Mouse (Mus musculus) embryonic facial prominence, embryonic 13.5 days (tissue): ENCODE data around the gene Gm14226. TPM values are rescaled to one million over a fixed set of nuclear protein-coding genes. Genes with fewer than 3 reads are reported as not detected.
"Not testable (repeated sequence)": the region's sequence is repeated elsewhere in the genome, so short reads cannot be mapped to it uniquely, and the experiment has no call there.

Experiments used
- ATAC-seq: fragments of 200-750 bp; cut with Nextera tagmentation; 2 replicates; pipeline ENCODE4 v1.8.0; 2017; ENCODE audit warnings: low read depth; ENCODE audit not compliant: insufficient number of reproducible peaks, insufficient read depth, low FRiP score, low TSS enrichment
- H3K27ac ChIP-seq: fragments of 300-500 bp; sonication (generic); 2 replicates; pipeline ENCODE4 v1.5.1; 2015; ENCODE audit warnings: moderate library complexity, mild to moderate bottlenecking, inconsistent platforms
- H3K27me3 ChIP-seq: fragments of 300-500 bp; sonication (generic); 2 replicates; pipeline ENCODE4 v1.6.1; 2015; ENCODE audit warnings: mild to moderate bottlenecking, inconsistent platforms
- H3K36me3 ChIP-seq: fragments of 300-500 bp; sonication (generic); 2 replicates; pipeline ENCODE4 v1.6.1; 2015; ENCODE audit warnings: mild to moderate bottlenecking, inconsistent platforms
- H3K4me1 ChIP-seq: fragments of 300-500 bp; sonication (generic); 2 replicates; pipeline ENCODE4 v1.6.1; 2015; ENCODE audit warnings: inconsistent platforms
- H3K4me2 ChIP-seq: fragments of 300-500 bp; sonication (generic); 2 replicates; pipeline ENCODE4 v1.6.1; 2015; ENCODE audit warnings: moderate library complexity, mild to moderate bottlenecking, inconsistent platforms
- H3K4me3 ChIP-seq: fragments of 300-500 bp; sonication (generic); 2 replicates; pipeline ENCODE4 v1.5.1; 2015; ENCODE audit warnings: mild to moderate bottlenecking, inconsistent platforms
- H3K9ac ChIP-seq: fragments of 300-500 bp; sonication (generic); 2 replicates; pipeline ENCODE4 v1.6.1; 2015; ENCODE audit warnings: mild to moderate bottlenecking, inconsistent platforms
- H3K9me3 ChIP-seq: fragments of 300-500 bp; sonication (generic); 2 replicates; pipeline ENCODE4 v1.6.1; 2016; ENCODE audit warnings: inconsistent platforms
- WGBS: fragments of 180-500 bp; shearing (Covaris S2); methylation state at CpG from one replicate; pipeline ENCODE4 v1.1.7; 2015; ENCODE audit warnings: mixed read lengths; 5-methylcytosine and 5-hydroxymethylcytosine counted together
- polyA plus RNA-seq: library from polyadenylated mRNA; unstranded; fragments of >200 nt; fragmentation: Nextera tagmentation; extraction: Ambion mirVana; gene quantifications from 2 replicates; pipeline ENCODE4 v1.2.1, GENCODE M21; 2015

Gene Gm14226
- polyA plus RNA-seq, 1 experiment from 2014 or later, result 11.8 TPM

- Histone ChIP-seq H3K9ac (peak overlapping the region; percentile 72), H3K4me2 (peak overlapping the region; percentile 77), H3K9me3 (no peaks in the 10 kb centered on the region), H3K4me3 (peak overlapping the region; percentile 57), H3K27me3 (no peaks in the 10 kb centered on the region), H3K4me1 (peaks cover 29% of the 10 kb centered on the region), H3K36me3 (no peaks in the 10 kb centered on the region), H3K27ac (peak overlapping the region; percentile 90)
- peak; percentile 90 for ATAC-seq
- WGBS, result under 1% methylated on average over 45 of the region's 45 CpGs
Observed at GRCm38 (mm10) chr2:155050504-155051236, 32.6 kb downstream of the Gm14226 start.

- peak overlapping the region; percentile 77 for H3K4me2 ChIP-seq
- 28% methylated on average over 9 of the region's 9 CpGs for WGBS
- no peak for ATAC-seq
- H3K9ac ChIP-seq, result peak overlapping the region; percentile 72
- peak overlapping the region; percentile 57 for H3K4me3 ChIP-seq
- no peaks in the 10 kb centered on the region for H3K36me3 ChIP-seq
- H3K4me1 ChIP-seq, result peaks cover 29% of the 10 kb centered on the region
- H3K27ac ChIP-seq, result peak overlapping the region; percentile 90; the same call in 1 of the 2 replicates
- no peaks in the 10 kb centered on the region for H3K27me3 ChIP-seq
- no peaks in the 10 kb centered on the region for H3K9me3 ChIP-seq
Observed at GRCm38 (mm10) chr2:155051622-155052351, 33.7 kb downstream of the Gm14226 start.

- H3K27me3 ChIP-seq, result no peaks in the 10 kb centered on the region
- no peak overlapping the region for H3K4me2 ChIP-seq
- no peaks in the 10 kb centered on the region for H3K36me3 ChIP-seq
- H3K4me1 ChIP-seq, result peaks cover 23% of the 10 kb centered on the region
- ATAC-seq, result no peak
- no peaks in the 10 kb centered on the region for H3K9me3 ChIP-seq
- 73% methylated on average over 2 of the region's 2 CpGs for WGBS
- H3K9ac ChIP-seq, result no peak overlapping the region
- H3K4me3 ChIP-seq, result no peak overlapping the region
- H3K27ac ChIP-seq, result no peak overlapping the region
Observed at GRCm38 (mm10) chr2:155052681-155053080, 34.6 kb downstream of the Gm14226 start.

DNA sequence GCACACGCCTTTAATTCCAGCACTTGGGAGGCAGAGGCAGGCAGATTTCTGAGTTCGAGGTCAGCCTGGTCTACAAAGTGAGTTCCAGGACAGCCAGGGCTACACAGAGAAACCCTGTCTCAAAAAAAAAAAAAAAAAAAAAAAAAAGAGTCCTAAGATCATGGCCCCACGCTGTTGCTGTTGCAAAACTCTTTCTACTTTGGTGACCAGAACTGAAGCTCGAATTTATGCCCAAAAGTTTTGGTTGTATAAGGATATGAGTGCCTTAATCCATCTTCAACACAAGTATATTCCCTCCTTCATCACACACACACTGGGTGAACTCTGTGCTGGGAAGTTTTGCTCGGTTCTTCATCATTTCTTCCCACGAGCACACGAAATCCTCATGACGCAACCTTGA lies 35.4 kb downstream of the Gm14226 start:
- not testable (repeated sequence) for H3K27me3 ChIP-seq, H3K9me3 ChIP-seq, H3K4me3 ChIP-seq, ATAC-seq, H3K9ac ChIP-seq, H3K36me3 ChIP-seq, H3K4me2 ChIP-seq, H3K27ac ChIP-seq
- 89% methylated on average over 8 of the region's 8 CpGs for WGBS
- peaks cover 17% of the 10 kb centered on the region for H3K4me1 ChIP-seq

DNA sequence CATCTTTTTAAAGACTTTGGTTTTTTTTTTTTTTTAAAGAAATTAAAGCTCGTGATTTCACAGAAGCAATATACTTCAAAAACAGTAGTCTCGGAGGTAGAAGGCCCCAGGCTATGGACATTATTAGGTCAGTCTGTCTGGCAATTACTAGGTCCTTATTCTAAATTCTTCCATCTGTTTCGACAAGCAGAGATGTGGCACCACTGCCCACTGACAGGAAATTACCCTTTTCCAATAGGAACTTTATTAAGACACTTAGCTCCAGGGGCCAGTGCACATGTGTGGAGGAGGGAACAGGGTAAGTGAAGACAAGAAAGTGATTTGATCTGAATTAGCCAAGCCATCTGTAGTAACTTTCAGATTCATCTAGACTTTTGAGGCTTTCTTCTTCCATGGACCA lies 36.6 kb downstream of the Gm14226 start:
- H3K4me2 ChIP-seq, result no peak overlapping the region
- peaks cover 14% of the 10 kb centered on the region for H3K4me1 ChIP-seq
- H3K4me3 ChIP-seq, result no peak overlapping the region
- WGBS, result 23% methylated on average over 3 of the region's 3 CpGs
- ATAC-seq, result no peak
- peaks cover 8% of the 10 kb centered on the region for H3K36me3 ChIP-seq
- H3K27ac ChIP-seq, result no peak overlapping the region
- no peaks in the 10 kb centered on the region for H3K27me3 ChIP-seq
- no peaks in the 10 kb centered on the region for H3K9me3 ChIP-seq
- no peak overlapping the region for H3K9ac ChIP-seq

GRCm38 (mm10) chr2:155056076-155056578 lies 38.1 kb downstream of the Gm14226 start:
- 68% methylated on average over 5 of the region's 5 CpGs for WGBS
- Histone ChIP-seq H3K9me3 (no peaks in the 10 kb centered on the region), H3K4me3 (no peak overlapping the region), H3K4me2 (no peak overlapping the region), H3K36me3 (peaks cover 15% of the 10 kb centered on the region), H3K4me1 (peaks cover 9% of the 10 kb centered on the region), H3K9ac (no peak overlapping the region), H3K27me3 (no peaks in the 10 kb centered on the region), H3K27ac (no peak overlapping the region)
- no peak for ATAC-seq

DNA sequence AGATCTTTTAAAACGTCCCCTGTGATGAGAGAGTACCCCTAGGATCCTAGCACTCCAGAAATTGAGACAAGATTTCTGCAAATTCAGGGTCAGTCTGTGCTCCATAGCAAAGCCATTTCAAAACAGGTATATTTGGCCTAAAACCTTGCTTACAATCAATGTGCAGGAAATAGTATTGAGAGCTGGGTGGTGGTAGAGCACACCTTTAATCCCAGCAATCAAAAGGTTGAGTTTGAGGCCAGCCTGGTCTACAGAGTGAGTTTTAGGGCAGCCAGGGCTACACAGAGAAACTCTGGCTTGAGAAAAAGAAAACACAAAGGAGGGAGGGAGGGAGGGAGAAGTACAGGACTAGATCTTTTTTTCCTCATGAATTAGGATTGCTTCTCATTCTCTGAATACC lies 39.3 kb downstream of the Gm14226 start:
- H3K27ac ChIP-seq, result no peak overlapping the region
- 66% methylated on average over 1 of the region's 1 CpGs for WGBS
- no peaks in the 10 kb centered on the region for H3K4me1 ChIP-seq
- no peak overlapping the region for H3K4me3 ChIP-seq
- H3K27me3 ChIP-seq, result no peaks in the 10 kb centered on the region
- H3K9ac ChIP-seq, result no peak overlapping the region
- no peak overlapping the region for H3K4me2 ChIP-seq
- ATAC-seq, result no peak
- H3K36me3 ChIP-seq, result peaks cover 28% of the 10 kb centered on the region
- H3K9me3 ChIP-seq, result no peaks in the 10 kb centered on the region

GRCm38 (mm10) chr2:155071027-155071426 lies 53.0 kb downstream of the Gm14226 start:
- Histone ChIP-seq H3K27me3 (no peaks in the 10 kb centered on the region), H3K9me3 (no peaks in the 10 kb centered on the region), H3K36me3 (peaks cover 29% of the 10 kb centered on the region), H3K27ac (no peak overlapping the region), H3K4me1 (peaks cover 26% of the 10 kb centered on the region), H3K4me3 (no peak overlapping the region), H3K4me2 (no peak overlapping the region), H3K9ac (no peak overlapping the region)
- no peak for ATAC-seq
- 85% methylated on average over 9 of the region's 9 CpGs for WGBS

GRCm38 (mm10) chr2:155072353-155073145 lies 54.5 kb downstream of the Gm14226 start:
- peak overlapping the region; percentile 75 for H3K4me3 ChIP-seq

GRCm38 (mm10) chr2:155073347-155073746 lies 55.3 kb downstream of the Gm14226 start:
- H3K9ac ChIP-seq, result peak overlapping the region; percentile 90
- WGBS, result 24% methylated on average over 3 of the region's 3 CpGs
- peak overlapping the region; percentile 86; the same call in 1 of the 2 replicates for H3K27ac ChIP-seq
- H3K27me3 ChIP-seq, result no peaks in the 10 kb centered on the region
- peak overlapping the region; percentile 74 for H3K4me2 ChIP-seq
- no peak for ATAC-seq
- peaks cover 26% of the 10 kb centered on the region for H3K4me1 ChIP-seq
- H3K4me3 ChIP-seq, result peak overlapping the region; percentile 75
- H3K9me3 ChIP-seq, result no peaks in the 10 kb centered on the region
- H3K36me3 ChIP-seq, result peaks cover 5% of the 10 kb centered on the region

More at GRCm38 (mm10) chr2:155072353-155073145, 54.5 kb downstream of the Gm14226 start:
- Histone ChIP-seq H3K36me3 (peaks cover 13% of the 10 kb centered on the region), H3K9me3 (no peaks in the 10 kb centered on the region), H3K4me2 (peak overlapping the region; percentile 74), H3K4me1 (peaks cover 26% of the 10 kb centered on the region), H3K9ac (0 out of 2 replicates have a peak overlapping the region, but pooled peaks have one; percentile 90), H3K27ac (no peak overlapping the region), H3K27me3 (no peaks in the 10 kb centered on the region)
- 88% methylated on average over 8 of the region's 8 CpGs for WGBS
- no peak for ATAC-seq
